Mouse (Mus musculus): ENCODE results near the gene Rasgrp1.

Rasgrp1 gene

DNA sequence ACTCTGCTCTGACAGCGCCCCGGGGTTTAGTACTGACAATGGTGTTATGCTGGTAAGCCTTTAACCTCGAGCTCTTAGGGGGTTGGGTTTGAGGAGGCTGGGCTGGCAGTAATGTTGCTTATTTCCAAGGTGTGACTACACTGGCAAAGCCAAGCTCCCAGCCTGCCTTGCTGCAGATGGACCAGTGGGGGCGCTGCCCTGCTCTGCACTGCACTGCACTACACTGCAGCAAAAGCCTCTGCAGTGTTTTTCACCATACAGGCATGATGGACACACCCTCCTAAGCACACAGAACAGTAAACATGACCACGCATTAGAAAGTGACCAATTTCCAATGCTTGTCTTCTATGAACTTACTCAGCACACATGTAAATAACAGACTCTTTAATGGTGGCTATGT lies 11.2 kb downstream of the Rasgrp1 start:
- no peak for DNase-seq

DNA sequence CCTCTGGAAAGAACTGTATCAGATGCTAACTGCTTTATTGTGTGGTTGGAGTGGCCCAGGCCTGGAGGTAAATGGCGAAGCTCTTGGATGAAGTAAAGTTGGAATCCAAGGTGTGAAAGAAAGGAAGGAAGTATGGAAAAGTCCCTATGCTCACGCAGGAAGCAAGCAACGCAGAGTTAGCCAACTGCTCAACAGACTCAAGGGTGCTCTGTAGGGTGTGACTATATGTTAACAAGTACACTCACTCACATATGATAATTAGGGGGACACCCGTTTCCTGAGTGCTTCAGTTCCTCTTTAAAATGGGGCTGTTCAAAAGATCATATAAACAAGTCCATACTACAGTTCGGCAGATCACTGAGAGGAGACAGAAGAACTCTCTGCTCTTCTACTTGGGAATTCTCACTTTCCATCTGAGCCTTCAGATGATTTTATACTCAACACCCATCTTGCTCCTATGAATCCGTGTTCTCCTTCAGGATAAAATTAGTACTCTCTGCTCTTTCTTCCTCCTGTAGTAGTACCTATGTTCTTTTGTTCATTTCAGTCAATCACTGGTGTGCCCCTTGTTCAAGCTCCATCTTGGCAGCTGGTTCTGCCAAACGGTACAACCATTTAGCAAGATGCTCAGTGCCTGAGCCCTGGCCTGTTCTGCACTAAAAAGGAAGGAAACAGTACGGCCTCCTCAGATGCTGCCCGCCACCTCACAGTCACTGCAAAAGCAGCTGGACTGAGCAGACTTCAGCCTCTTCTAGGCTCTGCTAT lies 14.1 kb downstream of the Rasgrp1 start:
- no peak for DNase-seq

DNA sequence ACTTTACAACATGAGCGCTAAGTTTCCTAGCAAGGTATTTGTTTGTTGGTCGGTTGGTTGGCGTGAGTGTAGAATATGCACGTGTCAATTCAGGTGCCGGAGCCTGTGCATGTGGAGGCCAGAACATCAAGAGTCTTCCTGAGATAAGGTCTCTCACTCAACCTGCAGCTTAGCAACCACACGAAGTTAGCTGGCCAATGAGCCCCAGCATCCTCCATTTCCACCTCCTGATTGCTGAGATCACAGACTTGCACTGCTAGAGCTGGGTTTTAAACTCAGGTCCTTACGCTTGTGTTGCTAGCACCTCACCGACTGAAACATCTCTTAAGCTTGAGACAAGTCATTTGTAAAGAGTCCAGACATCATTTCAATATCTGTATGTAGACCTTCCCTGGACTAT lies 20.4 kb downstream of the Rasgrp1 start:
- DNase-seq, result no peak

GRCm38 (mm10) chr2:117321231-117321630 lies 21.6 kb downstream of the Rasgrp1 start:
- no peak for DNase-seq

DNA sequence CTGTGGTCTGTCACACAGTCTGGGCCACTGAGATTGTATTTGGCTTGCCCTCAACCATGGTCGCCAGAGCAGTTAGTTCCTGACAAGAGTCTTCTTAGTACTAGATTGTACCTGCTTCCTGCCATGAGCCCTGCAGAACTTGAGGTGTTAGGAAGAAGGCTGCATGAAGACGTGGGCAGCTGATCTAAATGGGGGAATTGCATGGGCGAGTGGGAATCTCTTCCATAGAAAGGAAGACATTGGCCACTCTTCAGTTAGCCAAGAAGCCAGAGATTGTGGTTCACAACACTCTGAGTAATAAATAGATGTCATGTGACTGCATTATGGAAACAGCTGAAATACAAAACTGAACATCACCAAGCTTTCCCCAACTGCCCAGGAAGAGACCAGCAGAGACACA lies 23.8 kb downstream of the Rasgrp1 start:
- DNase-seq, result no peak

DNA sequence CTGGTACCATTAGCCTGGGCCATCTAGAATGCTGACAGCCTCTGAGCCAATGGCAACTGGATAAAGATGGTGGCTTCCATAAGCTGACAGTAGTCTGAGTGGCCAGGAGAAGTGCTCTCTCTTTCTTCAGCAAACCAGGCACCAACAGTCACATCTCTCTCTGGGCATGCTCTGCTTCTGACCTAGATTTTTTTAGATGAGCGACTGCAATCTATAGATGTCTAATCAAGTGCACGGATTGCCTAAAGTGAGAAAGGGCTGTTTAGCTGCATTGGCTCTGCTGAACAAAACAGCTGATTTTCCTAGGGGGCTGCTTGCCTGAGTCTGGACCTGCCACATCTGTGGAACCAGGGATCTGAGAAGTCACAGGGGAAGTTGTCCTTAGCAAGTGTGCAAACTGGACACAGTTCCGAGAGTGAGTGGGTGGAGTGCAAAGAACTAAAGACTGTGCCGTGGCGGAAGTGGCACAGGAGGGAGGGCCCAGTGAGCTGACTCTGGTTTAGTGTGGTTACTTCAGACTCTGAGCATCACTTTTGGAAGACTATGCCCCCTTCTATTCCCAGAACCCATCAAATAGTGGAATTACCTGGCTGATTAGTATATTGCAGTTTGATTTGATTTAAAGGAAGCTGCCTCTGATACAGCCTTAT lies 29.1 kb downstream of the Rasgrp1 start:
- DNase-seq, result no peak

- DNase-seq, result no peak
Measured at GRCm38 (mm10) chr2:117312441-117312895, 30.3 kb downstream of the Rasgrp1 start.

GRCm38 (mm10) chr2:117312030-117312429 lies 30.8 kb downstream of the Rasgrp1 start:
- DNase-seq, result no peak

DNA sequence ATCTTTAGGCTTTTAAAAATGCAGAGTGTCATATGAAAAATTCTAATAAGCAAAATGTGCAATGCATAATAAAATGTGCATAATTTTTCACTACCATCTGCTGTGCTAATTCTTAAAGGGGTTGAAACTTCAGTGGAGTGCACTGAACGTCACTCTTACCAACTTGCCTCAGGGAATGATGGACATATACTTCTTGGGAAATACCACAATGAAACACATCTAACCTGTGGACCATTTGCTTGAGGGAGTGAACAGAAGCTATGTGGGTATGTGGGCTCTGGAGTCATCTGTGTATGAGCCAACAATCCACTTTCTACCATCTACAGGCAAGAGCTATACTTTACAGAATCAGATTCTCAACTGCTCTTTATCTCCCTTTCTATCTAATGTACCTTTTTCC lies 31.5 kb downstream of the Rasgrp1 start:
- no peak for DNase-seq

- DNase-seq, result no peak
Measured at GRCm38 (mm10) chr2:117309046-117309445, 33.8 kb downstream of the Rasgrp1 start.

DNA sequence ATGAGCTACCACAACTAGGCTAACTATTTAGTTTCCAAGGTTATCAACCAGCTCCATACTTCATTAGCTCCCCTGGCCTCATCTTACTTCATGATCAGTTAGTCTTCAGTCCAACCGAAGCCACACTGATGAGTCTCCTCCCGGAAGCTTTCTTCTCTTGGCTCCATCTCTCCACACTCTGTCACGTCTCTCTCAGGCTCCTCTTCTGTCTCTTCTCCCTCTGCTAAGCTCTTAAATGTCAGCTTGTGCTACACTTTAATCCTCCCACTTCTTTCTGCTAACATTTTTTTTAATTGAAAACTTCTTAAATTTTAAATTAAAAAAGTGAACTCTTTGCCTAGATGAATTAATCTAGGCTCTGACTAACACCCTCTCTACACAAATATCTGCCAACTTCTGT lies 34.8 kb downstream of the Rasgrp1 start:
- DNase-seq, result no peak

DNA sequence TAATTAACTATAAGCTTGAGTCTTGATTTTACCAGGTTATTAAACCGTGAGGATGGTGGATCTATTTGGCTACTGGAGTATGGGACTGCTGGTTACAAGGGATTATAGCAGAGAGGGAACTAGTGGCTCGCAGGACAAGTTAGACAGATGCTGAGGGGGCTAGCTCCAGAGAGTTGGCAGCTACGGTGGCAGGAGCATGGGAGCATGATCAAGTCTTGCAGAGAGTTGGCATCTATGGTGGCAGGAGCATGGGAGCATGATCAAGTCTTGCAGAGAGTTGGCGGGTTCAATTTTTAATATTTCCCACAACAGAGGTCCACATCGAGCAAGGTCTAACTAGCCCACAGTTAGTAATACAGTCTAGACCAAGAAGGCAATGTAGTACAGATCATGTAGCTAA lies 37.9 kb downstream of the Rasgrp1 start:
- no peak for DNase-seq

DNA sequence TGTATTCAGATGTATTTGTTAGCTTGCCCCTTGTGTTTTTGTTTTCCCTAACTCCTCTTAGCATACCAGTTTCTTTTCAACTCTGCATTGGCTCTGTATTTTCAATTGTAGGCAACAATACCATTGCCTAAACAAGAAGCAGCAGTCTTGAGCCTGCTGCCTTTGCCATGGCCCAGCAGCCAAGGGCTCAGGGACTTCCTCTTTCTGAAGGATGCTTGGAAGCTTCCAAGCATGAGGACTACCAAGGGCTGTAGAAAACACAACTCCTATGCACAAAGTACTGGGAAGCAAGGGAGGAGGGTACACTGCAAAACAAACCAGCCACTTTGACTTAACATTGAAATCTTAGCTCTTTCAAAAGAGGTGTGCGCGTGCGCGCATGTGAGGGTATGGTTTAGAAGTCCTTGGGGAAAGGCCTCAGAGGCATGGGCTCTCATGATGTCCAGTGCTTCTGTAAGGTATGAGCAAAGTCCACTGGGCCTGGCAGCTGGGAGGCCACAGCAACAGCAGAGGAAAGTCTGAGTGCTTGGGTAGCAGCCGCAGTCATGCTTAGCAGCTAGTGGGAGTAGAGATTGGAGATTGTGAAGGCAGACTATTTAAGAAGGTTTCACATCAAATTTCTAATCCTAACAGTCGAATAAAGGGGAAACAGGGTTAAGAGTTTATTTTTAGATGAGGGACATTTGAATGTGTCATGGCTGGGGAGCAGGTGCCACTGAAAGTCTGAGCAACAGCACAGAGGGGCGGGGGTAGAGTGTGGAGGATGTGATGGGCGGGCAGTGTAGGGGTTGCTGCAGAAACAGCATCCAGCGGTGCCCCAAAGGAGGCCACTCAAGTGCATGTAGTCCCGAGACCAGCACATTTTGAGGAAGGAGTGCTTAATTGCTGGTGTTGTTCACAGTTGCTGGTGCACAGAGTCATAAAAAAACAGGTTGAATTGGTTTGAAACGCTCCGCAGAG lies 39.1 kb downstream of the Rasgrp1 start:
- no peak for DNase-seq

GRCm38 (mm10) chr2:117299596-117300448 lies 43.0 kb downstream of the Rasgrp1 start:
- no peak for DNase-seq

GRCm38 (mm10) chr2:117288291-117288690 lies 54.5 kb downstream of the Rasgrp1 start:
- no peak for DNase-seq

DNA sequence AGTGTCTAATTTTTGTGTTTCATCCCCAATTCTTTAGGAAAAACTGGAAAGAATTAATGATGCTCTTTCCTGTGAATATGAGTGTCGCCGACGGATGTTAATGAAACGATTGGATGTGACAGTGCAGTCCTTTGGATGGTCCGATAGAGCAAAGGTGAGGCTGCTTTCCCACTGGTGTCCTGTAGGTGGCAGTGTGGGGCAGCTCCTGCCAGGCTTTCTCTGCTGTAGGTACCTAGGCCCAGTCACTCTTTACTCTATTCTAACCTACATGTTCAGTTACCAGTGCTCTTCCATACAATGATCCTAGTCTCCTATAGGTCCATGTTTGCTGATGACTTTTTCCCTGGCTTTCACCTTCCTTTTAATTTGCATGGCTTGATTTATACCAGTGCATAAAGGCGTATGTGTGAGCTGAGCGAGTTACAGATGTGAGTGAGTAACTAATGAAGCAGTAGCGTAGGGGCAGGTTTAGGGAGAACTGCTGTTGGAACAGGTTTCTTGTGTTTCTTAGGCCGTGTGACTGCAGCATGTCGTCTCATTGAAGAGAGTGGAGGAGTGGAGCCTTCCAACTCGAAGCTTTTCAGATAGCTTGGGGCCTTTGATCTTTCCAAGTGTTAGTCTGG lies 78.9 kb downstream of the Rasgrp1 start:
- peak; percentile 44 to 69 for DNase-seq

GRCm38 (mm10) chr2:117262184-117262583 lies 80.6 kb downstream of the Rasgrp1 start:
- no peak for DNase-seq

- DNase-seq, result no peak
Measured at GRCm38 (mm10) chr2:117257617-117258016, 85.2 kb downstream of the Rasgrp1 start.

GRCm38 (mm10) chr2:117255415-117255814 lies 87.4 kb downstream of the Rasgrp1 start:
- DNase-seq, result no peak

GRCm38 (mm10) chr2:117250001-117250510 lies 92.7 kb downstream of the Rasgrp1 start:
- DNase-seq, result peak in 1 of 2 experiments; percentile 8

GRCm38 (mm10) chr2:117249255-117250000 lies 93.4 kb downstream of the Rasgrp1 start, which contains the start of gene Fam98b:
TSS of gene Fam98b (plus strand) at chr2:117249739.
- DNase-seq, result peak; percentile 79 to 92
